Mouse (Mus musculus) WW6 (cell line): ENCODE measurements at regions not wholly inside any gene's neighbourhood (a gene's known extent, or its start where the extent isn't known, plus 50 kb on each side); places are given as distances from the start of the nearest gene placed in this dataset.

Experiments used
- DNase-seq: peaks from one replicate; pipeline ENCODE4 v3.0.0-alpha.2; 2013; ENCODE audit warnings: low read depth, low spot score

DNA sequence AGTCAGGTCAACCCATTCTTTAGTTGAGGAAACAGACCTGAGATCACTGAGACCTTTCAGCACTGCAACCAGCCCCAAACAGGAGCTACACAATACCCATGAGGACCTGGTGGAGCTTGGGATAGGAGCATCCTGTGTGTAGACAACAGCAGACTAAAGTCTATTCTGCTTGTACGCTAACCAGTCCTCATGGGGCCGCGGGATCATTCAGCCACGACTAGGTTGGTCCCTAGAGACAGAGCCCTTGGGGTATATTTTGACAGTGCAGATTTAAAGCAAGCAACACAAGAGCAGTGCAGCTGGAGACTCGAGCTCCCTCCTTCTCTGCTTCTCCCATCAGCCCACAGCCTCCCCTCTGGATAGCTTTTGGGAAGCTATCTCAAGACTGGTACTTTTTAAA lies 51.7 kb upstream of the Ankrd34c start:
- DNase-seq, result no peak

DNA sequence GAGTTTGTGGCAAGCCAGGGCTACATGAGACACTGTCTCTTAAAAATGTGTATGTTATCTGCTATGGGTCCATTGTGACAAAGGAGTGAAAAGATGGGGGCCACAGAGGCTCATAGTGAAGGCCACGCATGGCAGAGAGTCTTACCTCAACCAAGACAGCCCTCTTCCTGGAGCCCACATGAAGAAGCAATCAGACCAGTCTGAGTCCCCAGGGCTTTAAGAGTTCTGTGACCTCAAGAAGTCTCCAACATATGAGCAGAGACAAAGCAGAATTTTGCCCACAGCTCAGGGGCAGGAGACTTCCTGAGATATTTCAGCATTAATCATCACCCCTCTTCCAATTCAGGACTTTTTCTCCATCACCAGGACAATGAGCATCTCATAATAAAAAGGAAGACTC lies 50.4 kb upstream of the Ankrd34c start:
- no peak for DNase-seq
